Mouse (Mus musculus) limb, embryonic 12.5 days (tissue): ENCODE data around the gene Zfp286. TPM values are rescaled to one million over a fixed set of nuclear protein-coding genes. Genes with fewer than 3 reads are reported as not detected.

Source experiments
- ATAC-seq: fragments of 200-750 bp; cut with Nextera tagmentation; 2 replicates; pipeline ENCODE4 v1.8.0; 2017; ENCODE audit warnings: low read depth, moderate TSS enrichment; ENCODE audit not compliant: insufficient number of reproducible peaks, insufficient read depth, low FRiP score, low TSS enrichment
- H3K27ac ChIP-seq: fragments of 300-500 bp; sonication (generic); 2 replicates; pipeline ENCODE4 v1.5.1; 2016; ENCODE audit warnings: mild to moderate bottlenecking, moderate library complexity
- H3K27me3 ChIP-seq: fragments of 300-500 bp; sonication (generic); 2 replicates; pipeline ENCODE4 v1.6.1; 2016; ENCODE audit warnings: mild to moderate bottlenecking, moderate library complexity
- H3K36me3 ChIP-seq: fragments of 300-500 bp; sonication (generic); 2 replicates; pipeline ENCODE4 v1.6.1; 2016; ENCODE audit warnings: mild to moderate bottlenecking, moderate library complexity
- H3K4me1 ChIP-seq: fragments of 300-500 bp; sonication (generic); replicated peaks from 2 replicates; pipeline ENCODE4 v1.6.1; 2016
- H3K4me2 ChIP-seq: fragments of 300-500 bp; sonication (generic); 2 replicates; pipeline ENCODE4 v1.6.1; 2016; ENCODE audit warnings: mild to moderate bottlenecking, moderate library complexity
- H3K4me3 ChIP-seq: fragments of 300-500 bp; sonication (generic); replicated peaks from 2 replicates; pipeline ENCODE4 v1.5.1; 2016; ENCODE audit warnings: mild to moderate bottlenecking
- H3K9ac ChIP-seq: fragments of 300-500 bp; sonication (generic); replicated peaks from 2 replicates; pipeline ENCODE4 v1.6.1; 2016; ENCODE audit warnings: mild to moderate bottlenecking, moderate library complexity
- H3K9me3 ChIP-seq: fragments of 300-500 bp; sonication (generic); 2 replicates; pipeline ENCODE4 v1.6.1; 2016; ENCODE audit warnings: mild to moderate bottlenecking, moderate library complexity
- WGBS: fragments of 180-500 bp; shearing (Covaris S2); methylation state at CpG from one replicate; pipeline ENCODE4 v1.1.7; 2016; 5-methylcytosine and 5-hydroxymethylcytosine counted together
- polyA plus RNA-seq: library from polyadenylated mRNA; unstranded; fragments of >200 nt; fragmentation: Nextera tagmentation; extraction: Ambion mirVana; gene quantifications from 2 replicates; pipeline ENCODE4 v1.2.1, GENCODE M21; 2016

Zfp286 gene
- polyA plus RNA-seq, 1 experiment from 2014 or later = 37.5 TPM

DNA sequence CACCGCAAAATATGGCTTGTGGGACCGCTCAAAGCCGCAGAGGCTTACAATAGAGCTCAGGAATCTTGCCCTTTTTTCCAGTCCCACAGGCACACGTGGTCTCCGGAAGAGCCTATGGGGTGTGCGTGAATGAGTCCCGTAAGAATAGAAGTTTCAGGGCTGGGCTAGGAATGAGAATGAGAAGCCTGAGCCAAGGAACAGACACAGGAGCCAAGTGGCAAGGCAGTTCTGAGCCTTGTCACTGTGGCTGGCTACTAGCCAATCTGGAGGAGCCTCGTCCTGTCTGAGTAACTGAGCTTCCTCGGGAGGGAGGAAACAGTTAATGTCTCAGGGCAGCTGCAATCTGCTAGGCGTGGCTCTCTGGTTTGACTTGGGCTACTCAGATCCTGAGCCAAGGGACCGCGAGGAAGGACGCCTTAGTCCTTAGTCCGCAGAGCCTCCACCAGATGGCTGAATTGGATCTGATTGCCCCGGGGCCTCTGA lies 30.8 kb upstream of the Zfp286 start, which contains the start of gene Trim16:
Gene Trim16, plus strand, starts transcription at position 173 of the 483 bp plus-strand sequence.
- H3K27me3 ChIP-seq = peaks cover 2% of the 10 kb centered on the region; the same call in 1 of the 2 replicates
- H3K36me3 ChIP-seq = no peaks in the 10 kb centered on the region
- peaks cover 39% of the 10 kb centered on the region for H3K4me1 ChIP-seq
- peak; percentile 61 for ATAC-seq
- 14% methylated on average over 15 of the region's 15 CpGs for WGBS
- peak within 1 kb of the TSS; percentile 44 for H3K4me3 ChIP-seq
- H3K9me3 ChIP-seq = no peaks in the 10 kb centered on the region
- H3K9ac ChIP-seq = peak within 1 kb of the TSS; percentile 58
- peak within 1 kb of the TSS; percentile 69 for H3K4me2 ChIP-seq
- peak within 1 kb of the TSS; percentile 66 for H3K27ac ChIP-seq

DNA sequence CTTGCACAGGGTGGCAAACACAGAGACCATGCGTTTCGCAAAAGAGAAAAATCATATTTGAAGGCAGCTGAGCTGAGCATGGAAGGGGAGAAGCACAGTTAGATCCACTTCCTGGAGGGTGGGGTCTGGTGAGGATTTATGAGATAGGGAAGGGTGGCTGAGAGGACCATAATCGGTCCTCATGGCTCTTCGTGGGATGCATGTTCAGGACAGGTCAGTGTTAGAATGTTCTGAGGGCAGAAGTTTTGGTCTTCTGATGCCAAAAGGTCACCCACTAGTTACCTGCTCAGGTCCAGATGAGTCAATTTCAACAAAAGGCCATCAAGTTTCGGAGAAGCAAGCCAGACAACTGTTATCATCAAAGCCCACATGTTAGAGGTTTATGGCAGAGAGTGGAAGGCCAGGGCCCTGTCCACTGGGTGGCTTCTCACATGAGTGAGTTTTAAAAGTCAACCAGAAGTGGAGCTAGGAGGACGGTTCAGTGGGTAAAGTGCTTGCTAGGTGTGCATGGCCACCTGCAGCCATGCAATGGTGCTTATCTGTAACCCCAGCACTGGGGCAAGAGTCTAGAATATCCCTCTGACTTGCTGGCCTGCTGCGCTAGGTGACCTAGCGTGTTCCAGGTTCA lies 29.9 kb upstream of the Zfp286 start:
- Histone ChIP-seq H3K36me3 (no peaks in the 10 kb centered on the region), H3K27ac (no peak overlapping the region), H3K4me1 (peaks cover 34% of the 10 kb centered on the region), H3K4me2 (no peak overlapping the region), H3K9me3 (no peaks in the 10 kb centered on the region), H3K27me3 (peaks cover 2% of the 10 kb centered on the region; the same call in 1 of the 2 replicates), H3K4me3 (no peak overlapping the region), H3K9ac (no peak overlapping the region)
- no peak for ATAC-seq
- WGBS = 88% methylated on average over 8 of the region's 8 CpGs

DNA sequence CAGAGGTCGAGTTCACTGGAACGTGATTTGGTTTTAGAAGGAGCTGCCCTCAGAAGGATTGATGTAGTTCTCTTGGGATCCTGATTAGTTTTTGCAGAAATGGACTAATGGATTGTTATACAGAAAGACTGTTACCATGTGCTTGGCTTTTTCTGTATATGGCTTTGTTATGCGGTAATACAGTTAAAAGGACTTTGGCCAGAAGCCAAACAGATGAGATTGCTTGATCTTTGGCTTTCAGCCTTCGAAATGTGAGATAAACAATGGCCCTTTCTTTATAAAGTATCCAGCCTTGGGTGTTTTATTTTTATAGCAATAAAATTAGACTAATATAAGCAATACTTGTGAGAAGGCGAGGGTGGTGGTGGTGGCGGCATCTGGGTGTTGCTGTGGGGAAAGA lies 27.3 kb upstream of the Zfp286 start:
- peaks cover 2% of the 10 kb centered on the region; the same call in 1 of the 2 replicates for H3K27me3 ChIP-seq
- H3K4me1 ChIP-seq = peaks cover 25% of the 10 kb centered on the region
- no peaks in the 10 kb centered on the region for H3K9me3 ChIP-seq
- H3K4me2 ChIP-seq = no peak overlapping the region
- H3K4me3 ChIP-seq = no peak overlapping the region
- no peak overlapping the region for H3K27ac ChIP-seq
- no peaks in the 10 kb centered on the region for H3K36me3 ChIP-seq
- ATAC-seq = no peak
- WGBS = 66% methylated on average over 6 of the region's 6 CpGs
- H3K9ac ChIP-seq = no peak overlapping the region

DNA sequence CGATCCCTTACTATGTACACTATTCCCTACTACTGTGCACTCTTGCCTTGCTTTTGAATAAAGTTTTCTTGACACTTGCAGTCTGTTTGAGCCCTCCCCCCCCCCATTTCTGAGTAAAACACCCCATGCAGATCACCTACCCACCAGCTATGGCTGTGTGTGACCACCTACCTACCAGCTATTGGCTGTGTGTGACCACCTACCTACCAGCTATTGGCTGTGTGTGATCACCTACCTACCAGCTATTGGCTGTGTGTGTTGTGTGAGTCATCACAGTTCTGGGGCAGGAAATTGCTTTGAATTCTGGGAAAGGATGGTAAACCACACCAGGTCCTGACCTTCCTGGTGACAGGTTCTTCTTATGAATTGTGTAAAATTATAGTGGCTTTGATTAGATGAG lies 26.2 kb upstream of the Zfp286 start:
- Histone ChIP-seq H3K4me1 (peaks cover 16% of the 10 kb centered on the region), H3K36me3 (no peaks in the 10 kb centered on the region), H3K4me2 (no peak overlapping the region), H3K4me3 (no peak overlapping the region), H3K9ac (no peak overlapping the region), H3K27ac (no peak overlapping the region), H3K9me3 (no peaks in the 10 kb centered on the region), H3K27me3 (no peaks in the 10 kb centered on the region)
- ATAC-seq = no peak
- 100% methylated on average over 1 of the region's 1 CpGs for WGBS

DNA sequence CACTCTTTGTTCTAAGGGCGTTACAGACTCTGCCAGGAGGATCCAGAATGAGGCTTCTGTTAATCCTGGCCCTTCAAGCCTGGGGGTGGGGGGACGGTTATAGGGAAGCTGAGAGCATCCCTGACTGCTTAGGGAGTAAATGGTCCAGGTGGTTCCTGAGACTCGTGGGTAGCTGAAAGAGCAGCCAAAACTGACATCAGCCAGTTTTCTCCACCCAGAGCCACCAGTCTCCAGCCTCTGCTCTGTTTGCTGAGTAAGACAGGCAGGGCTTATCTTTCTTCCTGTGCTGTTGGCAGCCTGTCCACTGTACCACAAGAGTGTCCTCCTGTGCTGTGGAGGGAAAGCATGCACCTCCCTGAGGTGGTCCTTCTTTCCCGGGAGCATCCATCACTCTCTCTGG lies 25.4 kb upstream of the Zfp286 start:
- H3K27ac ChIP-seq = no peak overlapping the region
- WGBS = 62% methylated on average over 4 of the region's 4 CpGs
- H3K9me3 ChIP-seq = no peaks in the 10 kb centered on the region
- no peak for ATAC-seq
- H3K9ac ChIP-seq = no peak overlapping the region
- H3K4me2 ChIP-seq = no peak overlapping the region
- H3K36me3 ChIP-seq = no peaks in the 10 kb centered on the region
- H3K27me3 ChIP-seq = no peaks in the 10 kb centered on the region
- H3K4me3 ChIP-seq = no peak overlapping the region
- H3K4me1 ChIP-seq = peaks cover 8% of the 10 kb centered on the region; the same call in 1 of the 2 replicates

DNA sequence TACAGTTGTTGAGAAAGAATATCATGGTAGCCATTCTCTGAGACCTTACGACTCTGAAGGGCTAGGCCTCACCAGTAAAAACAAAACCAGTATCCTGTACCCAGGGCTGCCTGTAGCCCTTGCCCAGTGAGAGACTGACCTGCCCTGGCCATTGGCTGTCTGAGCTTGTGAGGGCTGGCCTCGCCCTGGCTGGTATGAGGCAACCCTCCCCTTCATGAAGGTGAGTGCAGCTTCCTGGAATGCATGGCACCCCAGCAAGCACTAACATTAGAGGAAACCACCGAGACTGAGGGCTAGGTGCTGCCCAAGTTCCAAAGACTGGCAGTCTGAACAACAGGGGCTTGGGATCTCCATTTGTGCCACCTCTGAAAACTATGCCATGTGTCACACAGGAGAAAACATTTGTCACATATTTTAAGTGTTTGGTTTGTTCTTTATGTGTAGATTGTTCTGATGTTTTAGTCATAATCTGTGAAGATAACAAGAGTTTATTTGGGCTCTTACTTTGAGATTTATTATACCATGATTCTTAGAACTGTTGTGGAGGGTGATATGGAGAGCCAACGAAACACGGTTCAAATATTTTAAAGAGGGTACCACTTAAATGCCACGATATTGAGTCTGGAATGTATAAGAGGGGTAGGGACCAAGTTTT lies 24.8 kb upstream of the Zfp286 start:
- no peaks in the 10 kb centered on the region for H3K27me3 ChIP-seq

DNA sequence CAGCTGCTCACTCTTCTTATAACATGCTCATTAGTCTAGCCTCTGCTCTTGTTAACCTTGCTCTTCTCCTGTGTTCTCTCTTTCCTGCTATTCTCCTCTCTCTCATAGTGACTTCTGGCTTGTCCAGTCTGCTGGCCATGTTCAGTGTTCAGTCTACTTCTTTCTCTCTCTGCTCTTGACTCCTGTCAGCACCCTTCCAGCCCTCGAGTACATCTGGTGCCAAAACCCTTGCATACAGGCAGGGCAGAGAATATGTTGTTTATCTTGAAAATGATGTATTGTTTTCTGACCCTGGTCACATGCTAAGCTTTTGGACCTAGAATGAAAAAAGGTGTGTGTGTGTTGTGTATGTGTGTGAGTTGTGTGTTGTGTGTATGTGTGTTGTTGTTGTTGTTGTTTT lies 24.2 kb upstream of the Zfp286 start:
- H3K36me3 ChIP-seq = no peaks in the 10 kb centered on the region
- no peaks in the 10 kb centered on the region for H3K27me3 ChIP-seq
- H3K4me3 ChIP-seq = no peak overlapping the region
- no peak overlapping the region for H3K27ac ChIP-seq
- WGBS = 54% methylated on average over 1 of the region's 1 CpGs
- H3K9ac ChIP-seq = no peak overlapping the region
- ATAC-seq = no peak
- no peak overlapping the region for H3K4me2 ChIP-seq
- no peaks in the 10 kb centered on the region for H3K9me3 ChIP-seq
- 0 out of 2 replicates have a peak, but pooled peaks cover 5% of the 10 kb centered on the region for H3K4me1 ChIP-seq

More for the DNA sequence above, 24.8 kb upstream of the Zfp286 start:
- no peaks in the 10 kb centered on the region for H3K36me3 ChIP-seq
- H3K4me3 ChIP-seq = no peak overlapping the region
- no peak overlapping the region for H3K9ac ChIP-seq
- H3K4me1 ChIP-seq = 0 out of 2 replicates have a peak, but pooled peaks cover 5% of the 10 kb centered on the region
- no peak for ATAC-seq
- H3K9me3 ChIP-seq = no peaks in the 10 kb centered on the region
- H3K4me2 ChIP-seq = no peak overlapping the region
- 73% methylated on average over 6 of the region's 6 CpGs for WGBS
- no peak overlapping the region for H3K27ac ChIP-seq

DNA sequence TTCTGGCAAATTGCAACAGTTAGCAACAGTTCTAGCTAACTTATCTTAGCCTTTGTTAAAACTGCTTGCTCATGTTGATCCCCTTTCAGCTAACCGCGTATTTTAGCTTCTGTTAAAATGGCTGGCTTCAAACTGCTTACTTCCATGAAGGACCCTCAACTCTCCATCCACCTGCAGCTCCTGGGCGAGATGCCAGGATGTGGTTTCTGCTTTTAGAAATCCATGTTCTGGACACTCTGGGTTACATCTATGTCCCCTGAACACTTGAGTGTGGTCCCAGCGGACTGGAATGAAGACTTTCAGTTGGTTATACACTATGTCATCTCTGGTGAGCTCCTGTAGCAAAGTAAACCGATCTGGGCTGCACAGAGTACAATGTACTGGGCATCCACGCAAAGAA lies 23.0 kb upstream of the Zfp286 start:
- no peaks in the 10 kb centered on the region for H3K36me3 ChIP-seq
- no peak overlapping the region for H3K4me2 ChIP-seq
- no peak overlapping the region for H3K4me3 ChIP-seq
- H3K27me3 ChIP-seq = no peaks in the 10 kb centered on the region
- no peak overlapping the region for H3K9ac ChIP-seq
- WGBS = 89% methylated on average over 6 of the region's 6 CpGs
- ATAC-seq = no peak
- 0 out of 2 replicates have a peak, but pooled peaks cover 5% of the 10 kb centered on the region for H3K4me1 ChIP-seq
- H3K9me3 ChIP-seq = no peaks in the 10 kb centered on the region
- no peak overlapping the region for H3K27ac ChIP-seq

DNA sequence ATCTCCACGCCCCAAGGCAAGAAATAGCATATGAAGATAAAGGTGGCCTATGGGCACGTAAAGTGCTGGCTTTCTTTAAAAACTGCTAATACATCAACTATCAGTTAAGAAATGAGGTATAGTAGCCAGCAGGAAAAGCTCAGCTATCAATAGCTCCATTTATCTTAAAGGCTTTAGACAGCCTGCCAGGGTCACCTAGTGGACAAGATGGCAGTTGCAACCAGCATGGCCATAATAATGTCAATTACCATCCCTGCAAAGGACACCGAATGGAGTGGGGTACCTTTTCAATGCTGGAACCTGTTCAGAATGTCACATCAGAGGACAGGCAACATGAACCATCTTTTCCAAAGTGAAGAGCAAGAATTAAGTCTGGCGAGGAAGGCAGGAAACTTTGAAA lies 19.9 kb upstream of the Zfp286 start:
- Histone ChIP-seq H3K27ac (no peak overlapping the region), H3K4me2 (no peak overlapping the region), H3K4me1 (no peaks in the 10 kb centered on the region), H3K27me3 (no peaks in the 10 kb centered on the region), H3K36me3 (no peaks in the 10 kb centered on the region), H3K9me3 (peaks cover 7% of the 10 kb centered on the region; the same call in 1 of the 2 replicates), H3K9ac (no peak overlapping the region), H3K4me3 (no peak overlapping the region)
- no peak for ATAC-seq
- WGBS = 66% methylated on average over 4 of the region's 4 CpGs

DNA sequence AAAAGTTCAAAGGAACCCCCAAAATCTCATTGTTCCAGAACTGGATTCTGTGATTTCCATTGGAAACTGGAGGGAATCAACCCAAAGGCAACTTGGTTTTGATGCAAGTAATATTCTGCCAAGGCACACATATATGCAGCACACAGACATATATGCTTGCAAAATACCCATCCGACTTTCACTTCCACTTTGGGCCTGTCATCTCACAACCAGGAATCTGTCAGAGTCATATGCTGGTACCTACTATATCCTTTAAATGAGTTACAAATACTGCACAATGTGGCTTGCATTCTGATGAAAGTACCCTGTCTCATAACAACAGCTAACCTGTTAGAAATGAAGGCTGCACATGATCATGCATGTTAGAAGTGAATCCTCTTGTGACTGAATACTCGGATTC lies 18.7 kb upstream of the Zfp286 start:
- WGBS = 83% methylated on average over 2 of the region's 2 CpGs
- Histone ChIP-seq H3K4me1 (no peaks in the 10 kb centered on the region), H3K9ac (no peak overlapping the region)

DNA sequence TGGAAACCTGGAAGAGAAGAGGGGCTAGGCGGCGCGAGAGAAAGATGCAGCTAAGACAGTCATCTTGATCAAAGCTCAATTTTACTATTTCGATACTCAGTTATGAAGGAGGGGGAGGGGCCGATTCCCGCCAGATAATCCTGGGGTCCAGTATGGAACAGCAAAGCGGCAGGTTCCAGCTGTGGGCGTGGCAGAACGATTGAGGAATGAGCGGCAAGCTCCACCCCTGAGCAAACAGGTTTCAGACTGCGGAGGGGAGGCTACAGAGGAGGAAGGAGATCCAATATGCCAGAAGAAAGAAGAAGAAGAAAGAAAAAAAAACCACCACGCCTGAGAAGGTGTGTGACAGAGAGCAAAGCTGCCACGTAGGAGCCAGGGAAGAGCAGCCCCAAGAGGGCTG lies 14.9 kb upstream of the Zfp286 start:
- H3K9ac ChIP-seq = no peak overlapping the region
- no peak for ATAC-seq
- no peak overlapping the region for H3K27ac ChIP-seq
- H3K27me3 ChIP-seq = no peaks in the 10 kb centered on the region
- no peak overlapping the region for H3K4me3 ChIP-seq
- H3K36me3 ChIP-seq = no peaks in the 10 kb centered on the region
- no peaks in the 10 kb centered on the region for H3K4me1 ChIP-seq
- peaks cover 9% of the 10 kb centered on the region; the same call in 1 of the 2 replicates for H3K9me3 ChIP-seq
- 58% methylated on average over 13 of the region's 13 CpGs for WGBS
- H3K4me2 ChIP-seq = no peak overlapping the region

More for the DNA sequence above, 18.7 kb upstream of the Zfp286 start:
- H3K9me3 ChIP-seq = peaks cover 7% of the 10 kb centered on the region; the same call in 1 of the 2 replicates
- H3K4me3 ChIP-seq = no peak overlapping the region
- H3K4me2 ChIP-seq = no peak overlapping the region
- H3K27ac ChIP-seq = no peak overlapping the region
- no peak for ATAC-seq
- H3K36me3 ChIP-seq = no peaks in the 10 kb centered on the region
- no peaks in the 10 kb centered on the region for H3K27me3 ChIP-seq
